Mouse (Mus musculus) heart, embryonic 11.5 days (tissue): Measurements from ENCODE around the gene Ugt1a6a. TPM values are rescaled to one million over a fixed set of nuclear protein-coding genes. Genes with fewer than 3 reads are reported as not detected.

ENCODE experiments used
- ATAC-seq: fragments of 200-750 bp; cut with Nextera tagmentation; replicated peaks from 2 replicates; pipeline ENCODE4 v1.8.0; 2017; ENCODE audit warnings: moderate library complexity; ENCODE audit not compliant: insufficient number of reproducible peaks, low FRiP score, low TSS enrichment
- H3K27ac ChIP-seq: fragments of 300-500 bp; sonication (generic); 2 replicates; pipeline ENCODE4 v1.5.1; 2014; ENCODE audit warnings: mild to moderate bottlenecking, low read depth, low read length
- H3K27me3 ChIP-seq: fragments of 300-500 bp; sonication (generic); 2 replicates; pipeline ENCODE4 v1.6.1; 2014; ENCODE audit warnings: mild to moderate bottlenecking, low read length, mixed read lengths; ENCODE audit not compliant: control insufficient read depth, insufficient read depth
- H3K36me3 ChIP-seq: fragments of 300-500 bp; sonication (generic); 2 replicates; pipeline ENCODE4 v1.6.1; 2014; ENCODE audit warnings: mild to moderate bottlenecking, low read length, moderate library complexity, mixed read lengths; ENCODE audit not compliant: control insufficient read depth, insufficient read depth
- H3K4me1 ChIP-seq: fragments of 300-500 bp; sonication (generic); 2 replicates; pipeline ENCODE4 v1.6.1; 2014; ENCODE audit warnings: low read length; ENCODE audit not compliant: control insufficient read depth, insufficient read depth
- H3K4me2 ChIP-seq: fragments of 300-500 bp; sonication (generic); 2 replicates; pipeline ENCODE4 v1.6.1; 2014; ENCODE audit warnings: mild to moderate bottlenecking, moderate library complexity
- H3K4me3 ChIP-seq: fragments of 300-500 bp; sonication (generic); 2 replicates; pipeline ENCODE4 v1.5.1; 2014; ENCODE audit warnings: low read depth, low read length
- H3K9ac ChIP-seq: fragments of 300-500 bp; sonication (generic); 2 replicates; pipeline ENCODE4 v1.6.1; 2014; ENCODE audit warnings: mild to moderate bottlenecking, low read depth, low read length, moderate library complexity
- H3K9me3 ChIP-seq: fragments of 300-500 bp; sonication (generic); replicated peaks from 2 replicates; pipeline ENCODE4 v1.6.1; 2016; ENCODE audit warnings: low read length; ENCODE audit not compliant: control insufficient read depth
- WGBS: fragments of 180-500 bp; shearing (Covaris S2); extraction: QIAGEN DNeasy Blood & Tissue Kit; methylation state at CpG from one replicate; pipeline ENCODE4 v1.1.7; 2014; ENCODE audit not compliant: insufficient replicate concordance; 5-methylcytosine and 5-hydroxymethylcytosine counted together
- polyA plus RNA-seq: library from polyadenylated mRNA; unstranded; fragments of >200 nt; fragmentation: Nextera tagmentation; extraction: Ambion mirVana; gene quantifications from 2 replicates; pipeline ENCODE4 v1.2.1, GENCODE M21; 2014

Ugt1a6a gene
- polyA plus RNA-seq, 1 experiment from 2014 or later = not detected

GRCm38 (mm10) chr1:88232664-88233380 lies 98.2 kb downstream of the Ugt1a6a start:
- Histone ChIP-seq H3K4me1 (no peaks in the 10 kb centered on the region), H3K9me3 (peaks cover 97% of the 10 kb centered on the region), H3K27ac (no peak overlapping the region), H3K27me3 (no peaks in the 10 kb centered on the region), H3K4me2 (no peak overlapping the region), H3K4me3 (no peak overlapping the region), H3K36me3 (no peaks in the 10 kb centered on the region), H3K9ac (no peak overlapping the region)
- no peak for ATAC-seq
- WGBS = 51% methylated on average over 3 of the region's 3 CpGs

- H3K9ac ChIP-seq = no peak overlapping the region
- H3K4me3 ChIP-seq = no peak overlapping the region
- peaks cover 97% of the 10 kb centered on the region for H3K9me3 ChIP-seq
- H3K36me3 ChIP-seq = no peaks in the 10 kb centered on the region
- H3K27ac ChIP-seq = no peak overlapping the region
- H3K4me1 ChIP-seq = no peaks in the 10 kb centered on the region
- H3K27me3 ChIP-seq = no peaks in the 10 kb centered on the region
- 66% methylated on average over 14 of the region's 14 CpGs for WGBS
- no peak overlapping the region for H3K4me2 ChIP-seq
- no peak for ATAC-seq
Measured at GRCm38 (mm10) chr1:88233421-88234247, 99.0 kb downstream of the Ugt1a6a start.

GRCm38 (mm10) chr1:88234248-88234610 lies 99.6 kb downstream of the Ugt1a6a start:
- no peak overlapping the region for H3K4me3 ChIP-seq
- no peaks in the 10 kb centered on the region for H3K27me3 ChIP-seq
- 62% methylated on average over 4 of the region's 4 CpGs for WGBS
- peaks cover 97% of the 10 kb centered on the region for H3K9me3 ChIP-seq
- H3K9ac ChIP-seq = no peak overlapping the region
- no peak overlapping the region for H3K4me2 ChIP-seq
- no peak for ATAC-seq
- no peak overlapping the region for H3K27ac ChIP-seq
- no peaks in the 10 kb centered on the region for H3K36me3 ChIP-seq
- H3K4me1 ChIP-seq = no peaks in the 10 kb centered on the region

- H3K36me3 ChIP-seq = no peaks in the 10 kb centered on the region
- no peak for ATAC-seq
- no peaks in the 10 kb centered on the region for H3K27me3 ChIP-seq
- H3K9ac ChIP-seq = no peak overlapping the region
- WGBS = 41% methylated on average over 5 of the region's 5 CpGs
- no peak overlapping the region for H3K4me3 ChIP-seq
- H3K9me3 ChIP-seq = peaks cover 97% of the 10 kb centered on the region
- no peaks in the 10 kb centered on the region for H3K4me1 ChIP-seq
- no peak overlapping the region for H3K27ac ChIP-seq
- no peak overlapping the region for H3K4me2 ChIP-seq
Measured at GRCm38 (mm10) chr1:88234646-88235045, 100.0 kb downstream of the Ugt1a6a start.

- Histone ChIP-seq H3K4me2 (no peak overlapping the region), H3K27me3 (no peaks in the 10 kb centered on the region), H3K27ac (no peak overlapping the region), H3K4me3 (no peak overlapping the region), H3K9ac (no peak overlapping the region), H3K36me3 (no peaks in the 10 kb centered on the region), H3K4me1 (no peaks in the 10 kb centered on the region), H3K9me3 (peaks cover 97% of the 10 kb centered on the region)
- no peak for ATAC-seq
- WGBS = 58% methylated on average over 11 of the region's 11 CpGs
Measured at GRCm38 (mm10) chr1:88235046-88235893, 100.7 kb downstream of the Ugt1a6a start.

- 55% methylated on average over 4 of the region's 4 CpGs for WGBS
- Histone ChIP-seq H3K4me2 (no peak overlapping the region), H3K9me3 (peaks cover 97% of the 10 kb centered on the region), H3K4me1 (no peaks in the 10 kb centered on the region), H3K27ac (no peak overlapping the region), H3K27me3 (no peaks in the 10 kb centered on the region), H3K9ac (no peak overlapping the region), H3K36me3 (no peaks in the 10 kb centered on the region), H3K4me3 (no peak overlapping the region)
- no peak for ATAC-seq
Measured at GRCm38 (mm10) chr1:88235894-88236415, 101.3 kb downstream of the Ugt1a6a start.

GRCm38 (mm10) chr1:88237311-88237710 lies 102.7 kb downstream of the Ugt1a6a start:
- H3K4me3 ChIP-seq = no peak overlapping the region
- WGBS = 69% methylated on average over 5 of the region's 5 CpGs
- H3K36me3 ChIP-seq = no peaks in the 10 kb centered on the region
- no peak overlapping the region for H3K27ac ChIP-seq
- H3K4me2 ChIP-seq = no peak overlapping the region
- no peaks in the 10 kb centered on the region for H3K27me3 ChIP-seq
- no peak overlapping the region for H3K9ac ChIP-seq
- H3K9me3 ChIP-seq = peaks cover 91% of the 10 kb centered on the region
- no peak for ATAC-seq
- no peaks in the 10 kb centered on the region for H3K4me1 ChIP-seq

GRCm38 (mm10) chr1:88238771-88239170 lies 104.2 kb downstream of the Ugt1a6a start:
- H3K4me1 ChIP-seq = no peaks in the 10 kb centered on the region
- no peak overlapping the region for H3K4me3 ChIP-seq
- no peak overlapping the region for H3K9ac ChIP-seq
- 72% methylated on average over 6 of the region's 6 CpGs for WGBS
- 0 out of 2 replicates have a peak, but pooled peaks have one; percentile 11 for ATAC-seq
- peaks cover 90% of the 10 kb centered on the region for H3K9me3 ChIP-seq
- H3K36me3 ChIP-seq = no peaks in the 10 kb centered on the region
- no peaks in the 10 kb centered on the region for H3K27me3 ChIP-seq
- H3K27ac ChIP-seq = no peak overlapping the region
- H3K4me2 ChIP-seq = no peak overlapping the region
